Mouse (Mus musculus): ENCODE data around the gene Ccdc85b. TPM values are rescaled to one million over a fixed set of nuclear protein-coding genes. Genes with fewer than 3 reads are reported as not detected.
"Not testable (repeated sequence)": the region's sequence is repeated elsewhere in the genome, so short reads cannot be mapped to it uniquely, and the experiment has no call there.

Ccdc85b gene
- 10.7 and 11.1 TPM in 2 replicates for polyA plus RNA-seq (2015; fragmentation: Nextera tagmentation; extraction: Ambion mirVana)

DNA sequence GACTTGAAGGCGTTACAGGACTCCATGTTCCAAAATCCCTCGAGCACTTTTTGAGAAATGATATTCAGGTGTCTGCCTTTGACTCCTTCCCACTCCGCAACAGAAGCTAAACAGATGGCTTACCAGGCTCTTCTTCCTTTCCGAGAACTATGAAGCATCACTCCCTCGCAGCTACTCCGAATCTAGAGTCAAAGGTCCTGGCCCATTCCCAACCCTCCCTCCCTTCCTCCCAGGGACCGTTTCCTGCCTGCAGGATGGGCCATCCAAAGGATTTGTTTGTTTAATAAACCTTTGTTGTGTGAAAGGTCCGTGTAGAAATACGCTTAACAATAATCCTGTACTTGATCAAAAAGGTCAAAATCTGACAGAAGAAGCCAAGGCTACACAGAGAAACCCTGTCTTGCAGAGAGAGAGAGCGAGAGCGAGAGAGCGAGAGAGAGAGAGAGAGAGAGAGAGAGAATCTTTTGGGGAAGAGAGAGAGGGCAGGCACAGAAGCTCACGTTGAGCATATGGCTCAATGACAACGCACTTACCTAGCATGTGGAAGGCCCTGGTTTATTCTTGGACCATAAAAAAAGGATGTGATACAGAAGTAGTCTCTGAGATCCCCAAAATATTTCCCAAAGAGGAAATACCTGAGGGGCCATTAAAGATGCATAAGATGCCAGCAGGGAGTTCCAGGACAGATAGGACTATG is at the start of gene Ccdc85b:
TSS of gene Ccdc85b (minus strand) at position 149 of the 697 bp plus-strand sequence.
- Histone ChIP-seq H3K4me1 (replicated peaks) (peaks cover 59% of the 10 kb centered on the region), H3K9me3 (no peaks in the 10 kb centered on the region)

DNA sequence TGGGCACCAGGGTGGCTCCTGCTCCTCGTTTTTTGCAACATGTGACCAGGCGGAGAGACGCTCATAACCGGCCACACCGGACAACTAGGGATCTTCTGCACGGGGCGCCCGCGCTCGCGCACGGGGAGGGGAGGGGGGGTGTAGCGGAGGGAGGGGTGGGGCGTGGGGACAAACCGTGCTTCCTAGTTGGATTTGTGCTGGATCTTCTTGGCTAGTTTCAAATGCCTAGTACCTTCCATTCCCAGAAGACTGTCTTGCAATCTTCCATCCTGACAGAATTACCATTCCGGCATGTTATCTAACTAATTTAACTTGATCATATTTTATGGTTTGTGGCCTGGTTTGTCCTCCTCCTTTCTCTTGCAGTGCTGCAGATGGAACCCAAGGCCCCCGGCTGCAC is 46.0 kb upstream of the Ccdc85b start, which contains the start of gene 1700020D05Rik:
TSS of gene 1700020D05Rik (minus strand) at position 101 of the 400 bp plus-strand sequence.
- Histone ChIP-seq H3K4me1 (replicated peaks) (peaks cover 8% of the 10 kb centered on the region), H3K36me3 (peaks cover 13% of the 10 kb centered on the region), H3K27ac (replicated peaks) (no peak within 1 kb of the TSS), H3K4me3 (no peak within 1 kb of the TSS), H3K9ac (no peak within 1 kb of the TSS), H3K4me2 (no peak within 1 kb of the TSS), H3K27me3 (no peaks in the 10 kb centered on the region), H3K9me3 (no peaks in the 10 kb centered on the region)
- WGBS = 59% methylated on average over 17 of the region's 17 CpGs
- ATAC-seq (ENCODE audit: low read depth) = no peak

More for the DNA sequence above, at the start of gene Ccdc85b:
- Histone ChIP-seq H3K4me2 (peak within 1 kb of the TSS; percentile 98), H3K4me3 (peak within 1 kb of the TSS; percentile 76), H3K9ac (peak within 1 kb of the TSS; percentile 92), H3K27ac (replicated peaks) (peak within 1 kb of the TSS; percentile 97), H3K27me3 (peaks cover 13% of the 10 kb centered on the region; the same call in 1 of the 2 replicates), H3K36me3 (peaks cover 18% of the 10 kb centered on the region)
- WGBS = 21% methylated on average over 14 of the region's 14 CpGs
- ATAC-seq (ENCODE audit: low read depth) = no peak; the same call in 1 of the 2 replicates

DNA sequence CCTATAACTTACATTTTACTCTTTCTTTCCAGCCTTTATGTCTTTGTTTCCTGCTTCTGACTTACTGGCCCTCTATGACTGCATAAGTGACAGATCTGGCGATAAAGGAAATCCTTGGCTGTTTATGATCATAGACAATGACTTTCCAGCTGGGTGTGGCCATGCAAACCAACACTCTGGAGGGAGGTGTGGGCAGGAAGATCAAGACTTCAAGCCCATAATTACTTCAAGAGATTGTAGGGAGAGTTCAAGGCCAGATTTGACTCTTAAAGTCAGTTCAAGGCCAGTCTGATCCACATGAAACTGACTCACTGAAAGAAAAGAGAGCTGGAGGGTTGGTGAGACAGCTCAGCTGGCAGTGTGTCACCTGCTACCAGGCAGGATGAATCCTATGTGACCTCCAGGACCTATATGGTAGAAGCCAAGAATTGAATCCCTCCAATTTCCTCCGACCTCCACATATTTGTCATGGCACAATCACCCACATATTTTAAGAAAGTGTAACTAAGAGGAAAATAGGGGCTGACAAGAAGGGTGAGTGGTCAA is 42.7 kb upstream of the Ccdc85b start:
- Histone ChIP-seq H3K27me3 (no peaks in the 10 kb centered on the region), H3K27ac (replicated peaks) (no peak overlapping the region), H3K36me3 (peaks cover 45% of the 10 kb centered on the region), H3K4me2 (no peak overlapping the region), H3K4me3 (no peak overlapping the region), H3K4me1 (replicated peaks) (no peaks in the 10 kb centered on the region), H3K9me3 (no peaks in the 10 kb centered on the region), H3K9ac (no peak overlapping the region)
- 89% methylated on average over 2 of the region's 2 CpGs for WGBS
- ATAC-seq (ENCODE audit: low read depth) = no peak

DNA sequence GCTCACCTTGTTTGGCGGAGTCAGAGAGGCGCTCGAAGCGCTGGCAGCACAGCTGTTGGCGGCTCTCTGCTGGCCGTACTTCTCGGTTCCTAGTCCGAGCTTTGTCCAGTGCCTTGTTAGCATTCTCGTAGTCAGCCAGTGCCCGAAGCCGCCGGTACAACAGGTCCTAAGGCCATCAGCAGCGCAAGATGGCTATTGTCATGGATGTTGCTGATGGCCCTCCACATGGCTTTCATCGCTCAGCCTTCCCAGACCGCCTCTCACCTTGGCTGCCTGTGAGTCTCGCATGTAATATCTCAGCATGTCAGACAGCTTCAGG is 38.3 kb upstream of the Ccdc85b start:
- no peak overlapping the region for H3K4me3 ChIP-seq
- WGBS = 86% methylated on average over 16 of the region's 16 CpGs
- H3K27me3 ChIP-seq = no peaks in the 10 kb centered on the region
- H3K4me2 ChIP-seq = no peak overlapping the region
- peaks cover 65% of the 10 kb centered on the region for H3K36me3 ChIP-seq
- peaks cover 21% of the 10 kb centered on the region for H3K4me1 ChIP-seq (replicated peaks)
- no peaks in the 10 kb centered on the region for H3K9me3 ChIP-seq
- no peak overlapping the region for H3K9ac ChIP-seq
- no peak overlapping the region for H3K27ac ChIP-seq (replicated peaks)
- no peak for ATAC-seq (ENCODE audit: low read depth)

DNA sequence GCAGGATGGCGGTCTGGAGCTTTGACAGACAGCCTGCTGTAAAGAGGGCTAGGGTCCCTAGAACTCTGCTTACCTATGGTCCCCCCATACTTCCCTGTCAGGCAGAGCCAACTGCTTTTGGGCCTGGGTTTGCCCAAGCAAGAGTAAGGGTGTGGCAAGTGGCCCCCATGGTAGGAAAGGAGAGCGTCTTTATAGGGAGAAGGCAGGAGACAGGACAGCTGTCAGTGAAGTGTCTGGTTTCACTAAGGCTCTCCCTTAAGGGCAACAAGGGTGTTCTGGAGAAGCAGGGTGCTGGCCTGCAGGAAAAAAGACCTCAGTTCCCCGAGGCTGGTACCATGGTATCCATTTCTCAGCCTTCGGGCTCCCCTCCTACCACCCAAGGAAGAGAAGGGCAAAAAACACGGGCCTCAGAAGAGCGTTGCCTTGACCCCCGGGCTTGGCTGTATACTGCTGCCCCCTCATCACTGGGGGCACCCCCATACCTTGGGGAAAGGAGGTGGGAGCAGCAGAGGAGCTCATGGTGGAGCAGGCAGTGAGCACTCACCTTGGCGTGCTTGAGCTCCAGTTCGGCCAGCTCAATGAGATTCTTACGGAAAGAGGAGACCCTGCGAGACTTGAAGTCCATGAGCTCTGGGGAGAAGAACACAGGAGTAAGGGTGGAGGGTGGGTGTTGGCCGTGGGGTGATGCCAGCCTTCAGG is 37.8 kb upstream of the Ccdc85b start:
- Histone ChIP-seq H3K9me3 (no peaks in the 10 kb centered on the region), H3K27ac (replicated peaks) (no peak overlapping the region), H3K4me1 (replicated peaks) (peaks cover 21% of the 10 kb centered on the region), H3K9ac (no peak overlapping the region), H3K27me3 (no peaks in the 10 kb centered on the region), H3K4me3 (no peak overlapping the region), H3K36me3 (peaks cover 65% of the 10 kb centered on the region), H3K4me2 (no peak overlapping the region)
- 82% methylated on average over 12 of the region's 12 CpGs for WGBS
- no peak for ATAC-seq (ENCODE audit: low read depth)

DNA sequence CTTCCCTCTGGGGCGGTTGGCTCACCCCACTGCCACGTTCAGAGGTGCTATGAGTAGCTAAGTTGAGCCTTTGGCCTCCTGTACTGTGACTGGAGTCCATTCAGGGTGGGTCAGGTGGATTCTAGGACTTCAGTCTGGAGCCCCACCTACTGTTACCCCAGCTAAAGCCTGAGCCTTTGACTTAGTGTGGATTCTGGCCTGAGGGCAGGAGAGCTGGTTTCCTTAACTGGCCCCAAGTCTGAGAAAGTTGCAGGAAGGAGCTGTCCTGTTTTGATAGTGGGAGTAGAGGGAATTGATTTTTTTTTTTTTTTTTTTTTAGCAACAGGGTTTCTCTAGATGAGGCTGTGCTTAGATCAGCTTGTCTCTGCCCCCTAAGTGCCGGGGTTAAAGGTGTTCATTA is 36.6 kb upstream of the Ccdc85b start:
- no peak overlapping the region for H3K4me3 ChIP-seq
- 89% methylated on average over 3 of the region's 3 CpGs for WGBS
- no peak for ATAC-seq (ENCODE audit: low read depth)
- no peaks in the 10 kb centered on the region for H3K27me3 ChIP-seq
- H3K27ac ChIP-seq (replicated peaks) = no peak overlapping the region
- no peak overlapping the region for H3K9ac ChIP-seq
- H3K4me1 ChIP-seq (replicated peaks) = peaks cover 29% of the 10 kb centered on the region
- no peaks in the 10 kb centered on the region for H3K9me3 ChIP-seq
- peaks cover 65% of the 10 kb centered on the region for H3K36me3 ChIP-seq
- no peak overlapping the region for H3K4me2 ChIP-seq

DNA sequence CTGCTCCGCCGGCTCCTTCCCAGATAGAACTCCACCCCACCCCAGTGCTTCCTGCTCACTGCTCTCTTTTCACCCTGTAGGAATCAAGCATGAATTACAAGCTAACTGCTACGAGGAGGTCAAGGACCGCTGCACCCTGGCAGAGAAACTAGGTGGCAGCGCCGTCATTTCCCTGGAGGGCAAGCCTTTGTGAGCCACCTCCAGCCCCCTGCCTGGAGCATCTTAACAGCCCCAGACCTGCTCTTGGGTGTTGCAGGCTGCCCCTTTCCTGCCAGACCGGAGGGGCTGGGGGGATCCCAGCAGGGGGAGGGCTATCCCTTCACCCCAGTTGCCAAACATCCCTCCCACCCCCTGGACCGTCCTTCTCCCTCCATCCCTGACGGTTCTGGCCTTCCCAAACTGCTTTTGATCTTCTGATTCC is 35.6 kb upstream of the Ccdc85b start:
- not testable (repeated sequence) for H3K27me3 ChIP-seq; H3K9ac ChIP-seq; H3K27ac ChIP-seq (replicated peaks); H3K4me2 ChIP-seq; ATAC-seq (ENCODE audit: low read depth); H3K9me3 ChIP-seq; H3K4me3 ChIP-seq
- H3K4me1 ChIP-seq (replicated peaks) = peaks cover 39% of the 10 kb centered on the region
- H3K36me3 ChIP-seq = peaks cover 62% of the 10 kb centered on the region
- WGBS = 62% methylated on average over 9 of the region's 9 CpGs

DNA sequence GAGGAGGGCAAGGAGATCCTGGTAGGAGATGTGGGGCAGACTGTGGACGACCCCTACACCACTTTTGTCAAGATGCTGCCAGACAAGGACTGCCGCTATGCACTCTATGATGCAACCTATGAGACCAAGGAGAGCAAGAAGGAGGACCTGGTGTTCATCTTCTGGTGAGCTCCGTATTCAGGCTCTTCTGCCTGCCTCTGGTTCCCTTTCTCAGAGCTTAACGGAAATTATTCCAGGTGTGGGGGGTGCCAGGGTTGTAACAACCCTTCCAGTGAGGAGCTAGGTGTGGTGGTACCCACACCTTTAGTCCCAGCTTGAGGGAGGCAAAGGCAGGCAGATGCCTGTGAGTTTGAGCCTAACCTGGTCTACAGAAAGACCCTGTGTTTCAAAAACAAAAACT is 34.9 kb upstream of the Ccdc85b start:
- H3K9ac ChIP-seq = no peak overlapping the region
- H3K4me3 ChIP-seq = peak overlapping the region; percentile 99
- ATAC-seq (ENCODE audit: low read depth) = no peak
- H3K36me3 ChIP-seq = peaks cover 55% of the 10 kb centered on the region
- no peaks in the 10 kb centered on the region for H3K9me3 ChIP-seq
- H3K4me2 ChIP-seq = peak overlapping the region; percentile 87
- no peaks in the 10 kb centered on the region for H3K27me3 ChIP-seq
- 81% methylated on average over 4 of the region's 4 CpGs for WGBS
- H3K27ac ChIP-seq (replicated peaks) = no peak overlapping the region
- H3K4me1 ChIP-seq (replicated peaks) = peaks cover 39% of the 10 kb centered on the region

DNA sequence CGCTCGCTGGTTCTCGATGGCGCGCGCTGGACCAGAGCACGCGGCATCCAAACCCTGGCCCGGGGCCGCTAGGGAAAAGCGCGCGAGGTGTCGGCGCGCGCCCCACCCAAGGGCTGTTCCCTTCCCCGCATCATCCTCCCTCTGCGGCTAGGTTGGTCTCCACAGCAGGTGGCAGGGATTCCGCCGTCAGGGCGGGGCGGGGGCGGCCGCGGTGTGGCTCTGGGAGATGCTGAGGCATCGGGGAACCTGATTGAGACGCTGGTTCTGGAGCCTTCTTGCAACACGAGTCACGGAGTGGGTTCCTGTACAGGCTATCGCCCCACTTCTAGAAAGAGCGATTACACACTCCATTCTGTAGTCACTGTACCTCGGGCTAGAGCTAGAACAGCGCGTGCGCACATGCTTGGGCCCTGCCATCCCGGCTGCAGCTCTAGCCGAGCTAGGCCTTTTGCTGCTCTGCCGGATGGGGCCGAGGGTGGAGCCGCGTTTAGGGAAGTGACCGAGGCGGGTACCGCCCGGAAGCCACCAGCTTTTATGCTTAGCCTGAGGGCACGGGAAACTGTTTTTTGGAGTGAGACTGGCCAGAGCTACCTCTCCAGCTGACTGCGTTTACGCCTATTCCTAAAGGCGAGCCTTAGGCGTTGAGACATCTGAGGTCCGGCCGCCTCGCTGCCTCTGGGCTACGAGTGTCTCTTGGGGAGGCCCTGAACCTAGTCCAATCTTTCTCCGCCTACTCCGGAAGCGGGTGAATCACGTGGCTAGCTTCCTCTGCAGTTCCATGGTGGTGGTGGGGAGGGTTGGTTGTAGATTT is 33.4 kb upstream of the Ccdc85b start:
- Histone ChIP-seq H3K27me3 (no peaks in the 10 kb centered on the region), H3K36me3 (peaks cover 45% of the 10 kb centered on the region), H3K4me1 (replicated peaks) (peaks cover 55% of the 10 kb centered on the region), H3K4me2 (peak overlapping the region; percentile 87), H3K9me3 (no peaks in the 10 kb centered on the region), H3K27ac (replicated peaks) (peak overlapping the region; percentile 99), H3K9ac (peak overlapping the region; percentile 98), H3K4me3 (peak overlapping the region; percentile 99)
- under 1% methylated on average over 58 of the region's 59 CpGs for WGBS
- ATAC-seq (ENCODE audit: low read depth) = peak; percentile 29

DNA sequence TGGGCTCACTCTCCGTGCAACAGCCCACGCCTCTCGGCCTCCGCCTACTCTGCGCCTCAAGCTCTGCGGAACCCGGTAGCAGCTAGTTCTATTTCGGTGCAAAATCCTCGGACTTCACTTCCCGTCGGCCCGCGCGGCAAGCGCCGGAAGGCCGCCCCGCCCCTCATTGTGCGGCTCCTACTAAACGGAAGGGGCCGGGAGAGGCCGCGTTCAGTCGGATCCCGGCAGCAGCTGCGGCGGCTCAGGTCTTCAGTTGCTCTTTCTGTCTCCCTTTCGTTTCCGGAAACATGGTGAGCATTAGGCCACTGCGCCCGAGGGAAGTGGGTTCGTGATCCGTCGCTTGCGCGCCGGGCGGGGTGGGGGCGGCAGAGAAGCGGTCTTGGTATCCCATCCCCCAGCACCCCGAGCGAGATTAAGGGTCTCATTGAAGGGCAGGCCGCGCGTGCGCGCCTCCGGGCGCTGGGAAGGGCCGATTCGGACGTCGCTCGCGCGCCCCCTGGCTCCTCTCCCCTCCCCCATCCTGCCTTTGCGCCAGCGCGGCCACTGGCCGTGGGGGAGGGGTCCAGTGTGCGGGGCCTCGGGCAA is 32.7 kb upstream of the Ccdc85b start, which contains the start of gene Cfl1:
TSS of gene Cfl1 (plus strand) at position 143 of the 585 bp plus-strand sequence.
- no peaks in the 10 kb centered on the region for H3K9me3 ChIP-seq
- H3K9ac ChIP-seq = peak within 1 kb of the TSS; percentile 98
- H3K4me1 ChIP-seq (replicated peaks) = peaks cover 56% of the 10 kb centered on the region
- H3K27ac ChIP-seq (replicated peaks) = peak within 1 kb of the TSS; percentile 99
- peak within 1 kb of the TSS; percentile 99 for H3K4me3 ChIP-seq
- WGBS = under 1% methylated on average over 61 of the region's 62 CpGs
- no peaks in the 10 kb centered on the region for H3K27me3 ChIP-seq
- peaks cover 45% of the 10 kb centered on the region for H3K36me3 ChIP-seq
- ATAC-seq (ENCODE audit: low read depth) = peak; percentile 68
- peak within 1 kb of the TSS; percentile 87 for H3K4me2 ChIP-seq

DNA sequence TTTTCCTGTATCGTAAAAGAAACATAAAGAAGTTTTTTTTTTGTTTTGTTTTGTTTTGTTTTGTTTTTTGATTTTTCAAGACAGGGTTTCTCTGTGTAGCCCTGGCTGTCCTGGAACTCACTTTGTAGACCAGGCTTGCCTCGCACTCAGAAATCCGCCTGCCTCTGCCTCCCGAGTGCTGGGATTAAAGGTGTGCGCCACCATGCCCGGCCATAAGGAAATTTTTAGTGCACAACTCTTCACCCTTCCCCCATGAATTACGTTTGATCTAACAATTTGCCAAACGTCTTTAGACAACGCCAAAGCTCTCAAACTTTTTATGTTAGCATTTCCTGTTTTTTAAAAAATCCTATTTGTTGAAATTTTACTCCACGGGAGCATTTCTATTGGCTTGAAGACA is 32.0 kb upstream of the Ccdc85b start:
- Histone ChIP-seq H3K36me3 (peaks cover 46% of the 10 kb centered on the region), H3K9ac (peak overlapping the region; percentile 98; the same call in 1 of the 2 replicates), H3K4me2 (peak overlapping the region; percentile 87), H3K4me1 (replicated peaks) (peaks cover 56% of the 10 kb centered on the region), H3K27ac (replicated peaks) (peak overlapping the region; percentile 99), H3K4me3 (peak overlapping the region; percentile 99)
- not testable (repeated sequence) for H3K9me3 ChIP-seq; H3K27me3 ChIP-seq; ATAC-seq (ENCODE audit: low read depth)
- WGBS = 57% methylated on average over 10 of the region's 10 CpGs
